Mouse (Mus musculus): Measurements from ENCODE around the gene Zfp719.

DNA sequence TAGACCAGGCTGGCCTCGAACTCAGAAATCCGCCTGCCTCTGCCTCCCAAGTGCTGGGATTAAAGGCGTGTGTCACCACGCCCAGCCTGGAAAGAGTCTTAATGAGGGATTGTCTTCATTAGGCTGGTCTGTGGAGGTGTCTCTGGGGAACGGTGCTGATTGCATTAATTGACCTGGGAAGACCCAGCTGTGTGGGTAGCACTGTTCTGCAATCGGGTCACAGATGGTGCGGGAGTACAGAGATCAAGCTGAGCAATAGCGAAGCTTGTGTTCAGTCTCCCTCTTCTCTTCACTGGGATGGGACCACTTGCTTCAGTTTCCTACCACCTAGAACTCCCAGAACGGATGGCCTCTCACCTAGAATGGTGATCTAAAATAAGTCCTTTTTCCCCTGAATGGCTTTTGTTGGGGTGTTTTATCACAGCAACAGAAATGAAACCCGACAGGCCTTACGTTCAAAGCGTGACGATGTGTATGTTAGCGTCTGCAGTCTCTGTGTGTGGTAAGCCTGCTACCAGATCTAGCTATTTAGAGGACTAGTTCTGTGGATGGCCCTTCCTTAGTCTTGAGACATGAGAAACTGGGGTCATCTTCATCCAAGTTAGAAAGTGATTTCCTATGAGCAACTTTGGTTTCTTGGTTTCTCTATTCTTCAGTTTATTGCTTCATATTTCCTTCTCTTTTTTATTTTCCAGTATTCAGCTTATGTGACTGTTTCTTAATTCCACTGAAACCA is 34.6 kb downstream of the Zfp719 start:
- TF ChIP-seq EP300 (IDR thresholded peaks at IDR 0.05; ENCODE audit: low read depth) (no peak), CTCF (IDR thresholded peaks at IDR 0.05; ENCODE audit: low read depth) (no peak)

Data from liver, postnatal 0 days (tissue).